Mouse (Mus musculus) mesoderm, embryonic 11.5 days (tissue): ENCODE data around the gene Inpp1.

Experiments
- DNase-seq: peaks from one replicate; pipeline ENCODE4 v3.0.0-alpha.2; 2012; ENCODE audit warnings: low read depth, low spot score

Inpp1 gene

DNA sequence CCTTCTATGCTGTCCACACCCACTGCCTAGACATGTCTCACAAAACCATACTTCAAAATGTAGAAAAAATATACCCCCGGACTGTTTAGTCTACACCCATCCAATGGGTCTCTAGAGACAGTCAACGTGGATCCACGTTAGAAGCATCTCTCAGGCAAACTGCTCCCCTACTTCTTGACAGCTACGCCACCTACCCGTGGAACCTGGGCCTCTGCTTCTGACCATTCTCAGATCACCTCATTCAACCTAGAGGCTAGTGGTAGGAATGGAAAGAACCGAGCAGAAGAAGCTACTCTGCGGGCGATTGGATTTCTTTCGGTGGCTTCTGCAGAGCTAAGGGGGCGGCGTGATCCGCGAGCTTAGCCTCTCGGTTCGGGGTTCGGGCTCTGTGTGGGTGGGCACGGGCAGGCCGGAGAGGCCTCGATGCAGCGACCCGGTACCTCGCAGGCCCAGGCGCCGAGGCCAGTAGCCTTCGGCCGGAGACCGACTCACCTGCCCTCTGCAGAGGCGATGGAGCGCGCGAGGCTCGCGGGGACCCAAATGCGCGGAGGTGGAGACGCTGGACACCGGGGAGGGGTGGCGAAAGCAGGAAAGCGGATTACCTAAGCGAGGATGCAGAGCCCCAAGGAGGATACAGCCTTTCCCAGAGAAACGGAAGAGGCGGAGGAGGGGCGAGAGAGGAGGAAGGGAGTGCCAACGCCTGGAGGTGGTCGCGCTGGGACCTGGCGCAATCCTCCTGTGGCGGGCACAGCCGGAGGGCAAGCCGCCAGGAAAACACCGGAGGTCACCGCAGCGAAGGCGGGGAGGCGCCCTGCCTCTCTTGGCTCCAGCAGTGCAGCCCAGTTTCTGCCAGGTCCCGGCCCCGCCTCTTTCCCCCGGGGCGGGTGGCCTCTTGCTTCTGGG, at the start of gene Inpp1:
Gene Inpp1 (minus strand): TSS at position 779 of the 903 bp plus-strand sequence.
- DNase-seq, result peak; percentile 53

DNA sequence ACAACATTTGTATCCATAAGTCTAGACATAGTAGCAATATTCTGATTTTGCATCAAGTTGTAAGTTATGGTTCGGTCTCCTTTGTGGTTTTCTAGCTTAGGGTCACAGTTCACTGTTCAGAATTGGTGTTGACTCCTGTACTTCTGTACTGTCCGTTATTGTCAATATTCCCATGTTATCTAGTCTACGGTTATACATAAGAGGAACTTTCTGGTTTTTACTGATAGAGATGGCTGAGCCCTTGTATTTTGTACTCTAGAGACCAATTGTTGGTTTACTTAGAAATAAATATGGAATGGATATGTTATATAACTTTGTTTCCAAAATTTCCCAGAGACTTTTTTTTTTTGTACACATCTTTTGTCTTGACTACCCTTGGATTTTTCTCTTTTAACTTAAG, 48.5 kb upstream of the Inpp1 start:
- DNase-seq, result no peak

DNA sequence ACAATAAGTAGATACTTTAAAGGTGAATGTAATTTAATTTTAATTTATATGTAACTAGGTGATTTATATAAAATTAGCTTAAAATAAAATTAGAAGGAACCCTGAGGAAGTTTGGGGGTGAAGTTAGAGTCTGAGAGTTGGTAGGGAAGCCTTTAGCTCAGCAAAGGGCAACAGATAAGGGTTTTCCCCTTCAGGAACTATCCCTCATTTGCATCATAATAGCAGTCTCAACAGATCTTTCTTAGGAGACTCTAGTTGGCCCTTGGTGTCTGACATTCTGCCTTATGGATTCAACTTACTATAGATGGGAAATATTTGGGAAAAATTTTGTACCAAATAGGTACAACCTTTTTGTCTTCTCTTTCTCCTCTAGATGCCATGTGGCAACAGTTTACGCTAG, 46.7 kb upstream of the Inpp1 start:
- DNase-seq, result no peak

DNA sequence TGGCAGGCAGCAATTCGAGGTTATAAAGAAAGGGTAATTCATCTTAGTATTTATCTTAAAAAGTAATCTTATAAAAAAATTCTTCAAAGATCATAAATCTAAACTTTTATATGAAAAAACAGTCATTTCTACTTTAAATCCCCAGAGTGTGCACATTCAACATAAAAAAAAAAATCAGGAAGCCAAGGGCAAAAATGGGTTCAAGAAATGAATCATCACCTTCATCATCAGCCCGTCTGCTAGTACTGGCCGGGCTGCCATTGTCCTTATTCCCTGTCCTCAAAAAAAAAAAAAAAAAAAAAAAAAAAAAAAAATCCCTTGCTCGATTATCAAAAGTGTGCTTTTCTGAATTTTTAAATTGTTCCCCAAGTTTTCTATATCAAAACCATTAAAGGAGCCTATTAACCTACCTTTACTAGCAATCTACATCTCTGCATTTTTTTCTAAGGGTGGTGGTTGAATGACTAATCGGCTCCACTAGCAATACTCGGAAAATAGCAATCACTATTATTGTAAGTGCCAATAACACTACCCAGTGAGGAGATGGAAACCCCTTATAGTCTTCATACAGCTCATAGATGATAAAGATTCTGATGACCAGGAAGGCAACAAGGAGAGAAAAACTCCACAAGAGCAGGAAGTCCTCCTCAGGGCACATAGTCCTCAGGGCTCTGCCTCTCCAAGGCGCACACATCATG, 38.6 kb upstream of the Inpp1 start:
- no peak for DNase-seq

DNA sequence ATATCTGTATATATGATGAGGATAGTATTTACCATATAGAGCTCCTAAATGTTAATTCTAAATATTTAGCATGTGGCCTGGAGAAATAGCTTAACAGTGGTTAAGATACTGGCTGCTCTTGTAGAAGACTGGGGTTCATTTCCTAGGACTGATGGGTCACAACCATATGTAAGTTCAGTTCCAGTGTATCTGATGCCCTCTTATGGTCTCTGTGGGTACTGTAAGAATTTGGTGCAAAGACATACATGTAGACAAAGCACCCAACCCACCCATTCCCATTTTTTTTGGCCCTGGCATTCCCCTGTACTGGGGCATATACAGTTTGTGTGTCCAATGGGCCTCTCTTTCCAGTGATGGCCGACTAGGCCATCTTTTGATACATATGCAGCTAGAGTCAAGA, 36.5 kb upstream of the Inpp1 start:
- DNase-seq, result peak; percentile 54

DNA sequence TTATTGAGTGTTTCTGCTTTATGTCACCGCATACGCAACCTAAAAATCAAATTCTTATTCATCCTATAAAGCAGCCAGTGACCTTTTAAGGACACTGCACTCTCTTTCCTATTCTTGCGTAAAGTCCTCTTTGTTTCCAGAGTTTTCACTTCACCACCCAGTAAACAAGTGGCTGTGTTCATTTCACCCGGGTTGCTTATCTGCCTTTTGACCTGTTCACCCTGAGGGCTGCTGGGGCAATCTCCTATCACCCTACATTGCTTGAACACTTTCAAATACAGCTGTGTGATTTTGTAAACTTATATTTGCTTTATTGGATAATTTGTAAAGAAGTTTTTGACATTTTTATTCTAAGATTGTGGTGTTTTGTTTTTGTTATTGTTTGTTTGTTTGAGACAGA, 31.9 kb upstream of the Inpp1 start:
- DNase-seq, result no peak

DNA sequence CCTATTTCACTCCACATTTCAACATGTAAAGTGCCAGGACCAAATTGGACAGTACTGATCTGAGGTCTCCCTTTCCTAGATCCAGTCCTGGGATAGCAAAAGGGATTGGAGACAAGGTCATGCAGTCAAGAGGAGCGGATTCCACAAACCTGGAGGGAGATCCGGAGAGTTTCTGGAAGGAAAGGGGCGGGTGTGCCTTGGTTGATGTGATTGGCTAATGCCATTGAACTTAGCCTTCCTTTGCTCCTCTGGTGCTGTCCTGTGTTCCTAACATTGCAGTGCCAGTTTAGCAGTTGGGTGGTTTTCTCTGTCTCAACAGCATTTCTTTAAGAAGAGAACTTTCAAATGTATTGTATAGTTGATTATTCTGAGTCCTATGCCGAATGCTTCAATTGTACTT, 29.1 kb upstream of the Inpp1 start:
- DNase-seq, result no peak

DNA sequence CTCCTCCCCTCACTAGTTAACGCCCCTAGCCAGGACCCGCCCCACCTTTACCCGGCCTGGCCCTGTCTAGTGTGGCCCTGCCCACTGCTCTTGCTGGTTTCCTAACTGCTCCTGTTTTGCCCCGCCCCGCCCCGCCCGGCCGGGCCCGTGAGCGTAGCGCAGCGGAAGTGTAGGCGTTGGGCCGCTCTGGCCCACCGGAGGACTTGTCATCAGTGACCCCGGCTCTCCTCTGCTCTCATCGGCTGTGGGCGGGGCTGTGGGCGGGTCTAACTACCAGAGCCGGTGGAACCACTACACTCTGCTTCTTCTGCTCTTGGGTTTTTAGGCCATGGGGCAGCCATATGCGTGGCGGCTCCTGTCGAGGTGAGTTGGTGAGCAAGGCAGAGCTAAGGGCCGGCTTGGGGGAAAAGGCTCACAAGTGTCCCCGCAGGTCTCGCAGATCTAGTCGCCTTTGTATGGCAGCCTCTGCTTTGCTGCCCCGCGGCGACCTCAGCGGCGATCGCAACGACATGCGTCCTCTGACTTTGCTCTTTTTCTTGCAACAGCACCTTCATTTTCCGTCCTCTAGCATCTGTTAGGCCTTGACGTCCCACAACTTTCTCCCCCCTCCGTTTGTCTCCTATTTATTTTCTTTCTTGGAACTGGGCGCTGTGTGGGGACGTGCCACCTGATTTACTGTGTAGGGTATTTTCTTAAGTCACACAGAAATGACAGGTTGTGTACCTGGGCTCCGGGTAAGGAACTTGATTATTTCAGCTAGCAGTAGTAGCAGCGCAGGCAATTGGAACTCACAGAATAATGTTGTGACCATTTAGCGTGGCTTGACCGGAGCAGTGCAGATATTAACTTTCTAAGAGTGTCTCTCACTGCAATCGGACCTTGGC, 27.5 kb upstream of the Inpp1 start, which contains the start of gene Hibch:
Gene Hibch (plus strand): TSS at position 148 of the 884 bp plus-strand sequence.
- DNase-seq, result peak; percentile 97

DNA sequence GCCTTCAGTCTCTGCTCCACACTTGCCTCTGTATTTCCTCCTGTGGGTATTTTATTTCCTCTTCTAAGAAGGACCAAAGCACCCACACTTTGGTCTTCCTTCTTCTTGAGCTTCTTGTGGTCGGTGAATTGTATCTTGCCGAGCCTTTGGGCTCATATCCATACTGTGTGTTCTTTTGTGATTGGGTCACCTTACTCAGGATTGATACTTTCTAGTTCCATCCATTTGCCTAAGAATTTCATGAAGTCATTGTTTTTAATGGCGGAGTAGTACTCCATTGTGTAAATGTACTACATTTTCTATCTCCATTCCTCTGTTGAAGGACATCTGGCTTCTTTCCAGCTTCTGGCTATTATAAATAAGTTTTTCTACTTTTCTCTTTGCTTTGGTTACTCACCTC, 26.9 kb upstream of the Inpp1 start:
- DNase-seq, result no peak

DNA sequence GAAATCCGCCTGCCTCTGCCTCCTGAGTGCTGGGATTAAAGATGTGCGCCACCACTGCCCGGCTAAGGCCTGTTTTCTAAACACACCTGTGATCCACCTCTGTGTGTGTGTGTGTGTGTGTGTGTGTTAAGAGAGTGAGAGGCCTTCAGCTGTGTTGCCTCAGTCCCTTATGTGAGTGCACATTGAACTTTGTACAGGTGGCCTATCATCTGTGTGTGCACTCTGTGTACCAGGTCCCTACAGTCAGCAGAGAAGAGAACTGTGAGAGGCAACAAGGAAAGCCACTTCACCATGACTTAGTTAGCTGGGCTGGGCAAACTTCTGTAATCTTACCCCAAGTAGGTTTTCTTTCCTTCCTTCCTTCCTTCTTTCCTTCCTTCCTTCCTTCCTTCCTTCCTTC, 21.6 kb upstream of the Inpp1 start:
- no peak for DNase-seq

DNA sequence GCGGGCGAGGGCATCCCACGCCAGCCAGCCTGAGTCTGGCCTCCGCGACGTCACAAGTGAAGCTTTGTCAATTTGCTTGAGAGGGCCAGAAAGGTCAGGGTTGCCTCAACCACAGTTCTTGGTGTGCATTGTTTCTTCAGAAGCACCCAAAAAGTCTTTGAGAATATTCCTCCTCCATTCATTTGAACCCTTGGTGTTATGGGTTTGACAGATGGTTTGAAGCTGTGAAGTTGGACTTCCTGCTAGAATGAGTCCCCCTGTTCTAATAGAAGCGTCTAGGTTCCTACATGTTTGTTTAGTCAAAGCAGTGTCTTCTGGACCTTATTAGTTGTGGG, 292 bp upstream of the Inpp1 start:
- DNase-seq, result no peak

DNA sequence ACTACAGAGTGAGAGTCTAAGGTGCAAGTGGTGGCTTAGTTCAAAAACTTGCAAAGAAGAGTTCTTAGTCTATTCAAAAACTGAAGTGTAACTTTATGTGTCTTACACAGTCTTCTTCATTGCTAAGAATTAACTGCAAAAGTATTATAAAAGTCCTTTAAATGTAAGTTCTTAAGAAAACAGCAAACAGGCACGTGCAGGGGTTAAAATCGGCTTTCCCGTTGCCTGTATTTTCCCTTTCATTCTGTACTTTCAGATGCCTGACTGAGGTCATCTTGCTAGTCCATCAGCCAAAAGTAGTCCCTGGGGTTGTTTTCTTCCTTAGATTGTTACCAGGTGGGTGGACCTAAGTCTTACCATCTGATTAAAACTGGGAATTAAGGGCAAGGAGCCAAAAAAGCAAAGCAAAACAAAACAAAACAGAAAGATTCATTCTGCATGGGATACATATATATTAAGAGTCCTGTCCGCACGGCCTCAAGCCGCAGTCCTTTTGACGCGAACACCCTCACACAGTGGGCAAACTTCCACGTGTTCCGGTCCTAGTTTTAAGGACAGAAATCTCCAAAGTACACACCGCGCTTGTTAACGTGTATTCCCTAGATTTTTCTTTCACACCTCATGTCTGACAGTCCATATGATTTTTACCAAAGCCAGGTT, 1.1 kb downstream of the Inpp1 start:
- DNase-seq, result no peak

DNA sequence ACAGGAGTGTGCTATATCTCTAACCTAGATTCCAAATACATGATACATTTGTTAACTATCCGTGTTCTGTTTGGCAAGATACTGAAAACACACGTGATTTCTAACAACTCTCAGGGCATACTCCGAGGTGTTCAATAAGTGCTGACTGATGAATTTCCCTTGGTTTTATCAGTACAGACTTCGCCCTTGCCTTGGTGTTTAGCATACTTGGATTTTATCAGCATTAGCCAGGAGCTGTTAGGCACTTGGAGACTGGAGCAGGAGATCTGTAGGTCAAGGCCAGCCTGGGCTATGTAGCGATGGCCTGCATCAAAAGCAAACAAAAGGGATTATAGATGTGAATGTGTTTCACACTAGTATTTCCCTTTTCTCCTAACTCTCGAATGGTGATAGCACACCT, 9.0 kb downstream of the Inpp1 start:
- DNase-seq, result no peak

DNA sequence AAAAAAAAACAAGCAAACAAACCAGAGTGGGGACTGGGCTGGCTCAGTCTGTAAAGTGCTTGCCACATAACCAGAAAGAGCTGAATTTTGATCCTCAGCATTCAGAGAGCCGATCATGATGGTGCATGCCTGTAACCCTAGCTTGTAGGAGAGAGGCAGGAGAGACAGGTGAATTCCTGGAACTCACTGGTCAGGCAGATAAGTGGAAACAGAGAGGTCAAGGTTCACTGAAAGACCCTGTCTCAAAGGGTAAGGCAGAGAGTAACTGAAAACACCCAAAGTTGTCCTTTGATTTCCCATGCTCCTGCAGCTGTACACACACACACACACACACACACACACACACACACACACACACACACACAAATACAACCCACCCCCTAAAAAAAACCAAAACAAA, 12.4 kb downstream of the Inpp1 start:
- DNase-seq, result no peak

DNA sequence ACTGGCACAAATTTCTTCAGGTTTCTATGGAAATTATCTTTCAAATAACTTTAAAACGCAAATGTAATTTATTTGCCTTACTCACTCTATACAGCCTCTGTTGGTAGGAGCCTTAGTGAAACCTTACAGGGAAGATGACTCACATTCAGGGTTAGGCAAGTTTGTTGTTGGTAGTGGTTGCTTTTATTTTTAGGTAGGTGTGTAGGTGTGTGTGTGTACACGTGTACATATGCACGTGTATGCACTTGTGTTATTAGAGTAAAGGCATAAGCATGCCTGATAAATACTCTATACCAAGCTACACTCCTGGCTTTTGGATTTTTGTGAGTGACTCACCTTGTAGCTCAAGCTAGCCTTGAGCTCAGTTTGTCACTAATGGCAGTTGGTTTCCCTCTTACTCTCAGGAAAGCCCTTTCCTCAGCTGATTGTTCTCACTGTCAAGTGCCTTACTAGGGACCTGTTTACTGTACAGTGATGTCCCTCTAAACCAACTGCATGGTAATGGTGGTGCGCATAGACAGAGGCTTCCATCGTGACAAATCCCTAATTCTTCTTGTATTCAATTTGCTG, 15.0 kb downstream of the Inpp1 start:
- DNase-seq, result no peak

DNA sequence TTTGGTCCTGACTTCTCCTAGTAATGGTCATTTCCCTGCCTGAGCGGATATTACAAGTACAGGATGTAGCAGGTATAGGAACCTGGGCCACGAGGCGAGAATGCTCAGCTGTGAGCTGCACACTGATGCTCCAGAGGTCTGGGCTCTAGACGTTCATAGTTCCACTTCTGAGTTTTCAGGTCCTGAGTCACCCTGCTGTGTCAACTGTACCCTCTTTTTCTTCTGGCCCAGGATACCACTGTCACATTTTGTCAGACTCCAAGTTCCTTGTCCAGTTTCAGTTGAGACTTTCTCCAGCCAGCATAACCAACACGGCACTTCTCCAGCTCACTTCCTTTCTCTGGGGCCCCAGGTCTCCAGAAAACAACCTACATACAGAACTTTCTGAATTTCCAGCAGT, 15.8 kb downstream of the Inpp1 start:
- no peak for DNase-seq

DNA sequence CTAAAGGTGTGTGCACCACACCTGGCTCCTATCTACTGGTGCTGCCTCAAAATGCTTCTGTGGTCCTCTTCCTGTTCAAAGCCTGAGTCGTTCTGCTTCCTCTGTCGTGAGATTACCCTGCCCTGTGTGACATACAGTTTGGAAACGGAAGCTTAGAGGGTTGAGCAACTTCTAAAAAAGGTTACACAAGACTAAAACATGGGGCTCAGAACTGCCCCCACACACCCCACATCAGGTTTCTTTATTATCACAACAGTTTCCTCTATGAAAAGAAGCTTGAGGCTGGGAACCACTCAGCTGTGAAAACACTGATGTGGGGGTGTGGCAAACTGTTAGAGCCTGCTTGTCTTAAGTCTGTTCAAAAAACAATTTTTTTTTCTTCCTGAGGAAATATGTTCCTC, 17.1 kb downstream of the Inpp1 start:
- DNase-seq, result no peak

DNA sequence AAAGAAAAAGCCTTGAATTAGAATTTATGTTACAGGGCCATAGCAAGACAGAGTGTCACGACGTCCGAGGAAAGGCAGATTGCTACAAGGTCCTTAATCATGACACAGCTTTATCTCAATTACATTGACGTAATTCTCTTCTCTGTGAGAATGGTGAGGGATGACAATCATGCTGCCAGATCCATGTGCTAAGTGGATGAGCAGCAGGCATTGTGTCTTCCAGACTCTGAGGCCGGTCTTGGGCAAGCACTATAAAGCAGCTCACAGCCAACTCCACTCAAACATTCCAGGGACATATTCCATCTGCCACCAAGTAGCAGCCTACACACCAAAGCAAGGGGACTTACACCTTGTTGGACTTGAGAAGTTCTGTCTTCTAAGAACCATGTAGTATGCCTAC, 17.7 kb downstream of the Inpp1 start:
- no peak for DNase-seq

DNA sequence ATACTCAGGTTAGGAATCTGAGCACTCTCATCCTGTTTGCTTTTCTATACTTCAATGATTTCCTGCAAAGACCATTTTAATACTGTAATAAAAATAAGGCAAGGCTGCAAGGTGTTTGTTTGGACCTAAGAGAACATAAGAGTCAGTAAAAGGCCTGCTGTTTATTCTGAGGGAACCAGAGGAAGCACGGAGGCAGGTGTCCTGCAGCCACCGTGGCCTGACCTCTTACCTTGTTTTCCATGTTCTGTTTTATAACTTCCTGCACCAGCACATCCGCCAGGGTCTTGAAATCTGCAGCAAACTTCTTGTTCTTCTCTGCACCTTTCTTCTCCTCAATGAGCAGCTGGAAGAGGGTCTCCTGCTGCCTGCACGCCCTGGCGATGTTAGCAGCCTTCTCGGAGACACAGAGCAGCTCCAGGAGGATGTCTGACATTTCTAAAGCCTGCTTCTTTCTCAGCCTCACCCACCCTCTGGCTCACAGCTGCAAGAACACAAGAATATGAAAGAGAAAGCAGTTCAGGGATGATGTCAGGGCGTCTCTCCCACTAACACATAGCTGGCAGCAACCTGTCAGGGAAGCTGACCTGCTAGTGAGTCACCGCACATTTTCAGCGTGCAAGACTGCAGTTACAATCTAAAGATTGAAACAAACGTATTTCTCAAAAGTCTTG, 18.3 kb downstream of the Inpp1 start:
- no peak for DNase-seq

DNA sequence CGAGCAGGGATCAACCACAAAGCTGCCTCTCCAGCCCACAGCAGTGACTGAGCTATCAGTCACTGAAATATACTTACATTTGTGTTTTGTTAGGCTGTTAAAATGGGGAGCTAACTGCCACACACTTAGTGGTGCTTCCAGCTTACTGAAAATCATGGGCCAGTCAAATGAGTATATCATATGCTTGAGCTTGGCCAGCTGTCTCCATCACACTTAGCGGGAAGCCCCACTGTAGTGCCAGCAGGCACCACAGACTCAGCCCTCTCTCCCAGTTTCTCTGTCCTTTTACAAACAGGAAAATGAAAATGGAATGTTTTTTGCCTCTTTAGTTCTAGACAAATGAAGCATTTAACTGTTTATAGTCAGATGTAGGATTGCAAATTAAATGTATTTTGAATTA, 21.6 kb downstream of the Inpp1 start:
- no peak for DNase-seq

DNA sequence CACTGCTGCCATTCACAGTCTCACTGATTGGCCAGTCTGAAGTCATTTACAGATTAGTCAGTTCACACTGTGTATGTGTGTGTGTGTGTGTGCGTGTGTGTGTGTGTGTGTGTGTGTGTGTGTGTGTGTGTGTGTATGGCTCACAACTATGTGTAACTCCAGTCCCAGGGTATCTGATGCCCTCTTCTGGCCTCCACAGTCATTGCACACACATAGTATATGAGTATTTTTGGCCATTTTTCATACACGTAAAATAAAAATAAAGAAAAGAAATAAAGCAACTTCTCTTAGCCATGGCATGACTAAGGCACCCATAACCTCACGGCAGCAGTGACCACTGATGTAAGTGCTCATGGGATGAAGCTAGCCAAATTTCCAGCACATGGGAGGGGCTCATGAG, 23.8 kb downstream of the Inpp1 start:
- DNase-seq, result no peak
